ENCODE assay signal across 8 mouse cellular contexts in the genomic region with DNA sequence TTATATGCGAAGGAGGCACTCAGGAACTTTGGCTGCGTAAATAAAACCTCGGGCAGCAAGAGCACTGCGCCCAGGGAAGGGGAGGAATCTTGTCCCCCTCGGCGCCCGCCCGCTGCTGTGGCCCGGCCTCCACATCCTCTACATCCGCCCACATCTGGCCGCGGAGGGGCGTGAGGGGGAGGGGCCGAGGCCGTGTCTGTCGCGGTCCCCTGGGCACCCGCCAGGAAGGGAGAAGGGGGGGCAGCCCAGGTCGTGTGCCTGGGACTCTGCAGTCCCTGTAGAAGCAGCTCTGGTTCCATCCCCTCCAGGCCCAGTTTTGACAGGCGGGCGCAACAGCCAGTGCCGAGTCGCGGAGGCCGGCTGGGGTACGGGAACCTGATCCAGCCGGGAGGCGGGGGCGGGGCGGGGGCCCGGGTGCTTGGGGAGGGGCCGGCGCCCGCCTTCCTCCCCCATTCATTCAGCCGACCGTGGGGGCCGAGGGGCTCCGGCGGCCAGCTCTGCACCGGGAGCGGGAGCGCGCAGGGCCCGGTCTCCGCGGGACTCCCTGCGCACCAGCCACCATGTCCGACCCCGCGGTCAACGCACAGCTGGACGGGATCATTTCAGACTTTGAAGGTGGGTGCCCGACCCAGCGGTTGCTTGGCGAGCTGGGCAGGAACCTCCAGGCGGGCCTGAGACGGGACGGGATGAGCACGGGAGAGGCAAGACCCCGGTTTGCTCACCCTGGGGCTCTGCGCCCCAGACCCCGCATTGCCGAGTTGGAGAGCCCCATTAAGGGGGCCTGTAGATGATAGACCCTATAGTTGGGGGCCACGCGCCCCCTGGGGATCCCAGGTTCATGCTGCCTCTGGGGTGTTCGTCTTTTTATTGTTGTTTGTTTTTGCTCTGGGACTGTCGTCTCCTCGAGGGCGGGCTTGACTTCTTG.
A peak's percentile ranks its signal among the peaks of the same experiment; 100 is the strongest.
DNase-seq lines count a peak whose midpoint lies in the region; ATAC-seq and TF ChIP-seq lines count a peak whose summit lies in the region.

No protein-coding gene starts in this region.

- H3K27ac ChIP-seq in forebrain, embryonic 11.5 days (ENCODE audit: low read depth, low read length), result peak overlapping the region; percentile 72
- peak overlapping the region; percentile 87 for H3K27ac ChIP-seq in heart, postnatal 0 days (ENCODE audit: low read depth)
- H3K27ac ChIP-seq in neural tube, embryonic 15.5 days (replicated peaks), result peak overlapping the region; percentile 72

- ATAC-seq in forebrain, embryonic 11.5 days (replicated peaks; ENCODE audit: low FRiP score), result peak; percentile 88
- peak; percentile 83 for ATAC-seq in heart, postnatal 0 days (ENCODE audit: insufficient read depth, low read depth)
- peak; percentile 75 for ATAC-seq in neural tube, embryonic 15.5 days (ENCODE audit: low FRiP score)

- H3K36me3 ChIP-seq in forebrain, embryonic 11.5 days (ENCODE audit: control insufficient read depth, insufficient read depth, low read length), result no peaks in the 10 kb centered on the region
- H3K36me3 ChIP-seq in heart, postnatal 0 days (replicated peaks; ENCODE audit: control insufficient read depth, insufficient read depth, low read length), result no peaks in the 10 kb centered on the region
- no peaks in the 10 kb centered on the region for H3K36me3 ChIP-seq in neural tube, embryonic 15.5 days

- peak; percentile 86; the same call in 1 of the 2 replicates for TF ChIP-seq EP300 in heart, postnatal 0 days (IDR thresholded peaks at IDR 0.05; ENCODE audit: low read depth)

- DNase-seq in layer of hippocampus, adult 11-12 months (ENCODE audit: low spot score), result peak; percentile 61
- no peak for DNase-seq in layer of hippocampus, adult 9-10 months (ENCODE audit: low spot score)
- DNase-seq in forebrain, embryonic 11.5 days (ENCODE audit: low spot score), result peak; percentile 94
- DNase-seq in heart, postnatal 0 days (ENCODE audit: low spot score), result peak; percentile 80
- peak; percentile 96 for DNase-seq in kidney, postnatal 14 days
- peak; percentile 79 for DNase-seq in lung, adult 2 months
- peak; percentile 75 for DNase-seq in testis, postnatal 14 days (ENCODE audit: low spot score)

- TF ChIP-seq CTCF in heart, postnatal 0 days (IDR thresholded peaks at IDR 0.05; ENCODE audit: low read depth), result no peak
- TF ChIP-seq CTCF in lung, adult 2 months (IDR thresholded peaks at IDR 0.05; ENCODE audit: insufficient read depth, low read length), result no peak

- H3K9me3 ChIP-seq in forebrain, embryonic 11.5 days (ENCODE audit: control insufficient read depth, low read length), result no peaks in the 10 kb centered on the region
- H3K9me3 ChIP-seq in heart, postnatal 0 days (replicated peaks; ENCODE audit: control insufficient read depth, low read length), result no peaks in the 10 kb centered on the region
- H3K9me3 ChIP-seq in neural tube, embryonic 15.5 days (replicated peaks), result no peaks in the 10 kb centered on the region

- peak overlapping the region; percentile 81 for H3K9ac ChIP-seq in forebrain, embryonic 11.5 days (ENCODE audit: low read length)
- H3K9ac ChIP-seq in heart, postnatal 0 days (replicated peaks; ENCODE audit: low read depth, low read length), result peak overlapping the region; percentile 69
- peak overlapping the region; percentile 39 for H3K9ac ChIP-seq in neural tube, embryonic 15.5 days (replicated peaks)

- WGBS in forebrain, embryonic 11.5 days, result under 1% methylated on average over 47 of the region's 69 CpGs
- WGBS in heart, postnatal 0 days, result under 1% methylated on average over 41 of the region's 69 CpGs
- 2% methylated on average over 68 of the region's 69 CpGs for WGBS in lung, adult 2 months
- under 1% methylated on average over 68 of the region's 69 CpGs for WGBS in neural tube, embryonic 15.5 days

- peaks cover 26% of the 10 kb centered on the region for H3K4me1 ChIP-seq in forebrain, embryonic 11.5 days (replicated peaks; ENCODE audit: control insufficient read depth, insufficient read depth, low read length)
- H3K4me1 ChIP-seq in heart, postnatal 0 days (ENCODE audit: control insufficient read depth, insufficient read depth), result peaks cover 33% of the 10 kb centered on the region
- peaks cover 19% of the 10 kb centered on the region for H3K4me1 ChIP-seq in lung, adult 2 months (ENCODE audit: control insufficient read depth, insufficient read depth, low read length)
- H3K4me1 ChIP-seq in neural tube, embryonic 15.5 days, result peaks cover 61% of the 10 kb centered on the region

- TF ChIP-seq POLR2A in lung, adult 2 months (IDR thresholded peaks at IDR 0.05; ENCODE audit: borderline replicate concordance, extremely low read depth, low read depth, low read length), result 0 out of 2 replicates have a peak, but pooled peaks have one; percentile 33

- H3K4me2 ChIP-seq in forebrain, embryonic 11.5 days (ENCODE audit: low read depth, low read length, severe bottlenecking), result peak overlapping the region; percentile 69
- H3K4me2 ChIP-seq in heart, postnatal 0 days (ENCODE audit: low read depth, low read length), result peak overlapping the region; percentile 92
- peak overlapping the region; percentile 72 for H3K4me2 ChIP-seq in neural tube, embryonic 15.5 days

- no peaks in the 10 kb centered on the region for H3K27me3 ChIP-seq in forebrain, embryonic 11.5 days (ENCODE audit: control insufficient read depth, insufficient read depth, low read length)
- H3K27me3 ChIP-seq in heart, postnatal 0 days (ENCODE audit: control insufficient read depth, insufficient read depth, low read length), result peaks cover 39% of the 10 kb centered on the region
- no peaks in the 10 kb centered on the region for H3K27me3 ChIP-seq in neural tube, embryonic 15.5 days (replicated peaks)

- H3K4me3 ChIP-seq in forebrain, embryonic 11.5 days (ENCODE audit: low read depth, low read length), result peak overlapping the region; percentile 71
- H3K4me3 ChIP-seq in heart, postnatal 0 days (ENCODE audit: low read depth, low read length), result peak overlapping the region; percentile 78
- H3K4me3 ChIP-seq in lung, adult 2 months (replicated peaks; ENCODE audit: extremely low read depth, low read depth, low read length), result peak overlapping the region; percentile 77
- peak overlapping the region; percentile 47 for H3K4me3 ChIP-seq in neural tube, embryonic 15.5 days (replicated peaks)
